Comparison of ENCODE assay signal across 11 mouse cellular contexts in the genomic region with DNA sequence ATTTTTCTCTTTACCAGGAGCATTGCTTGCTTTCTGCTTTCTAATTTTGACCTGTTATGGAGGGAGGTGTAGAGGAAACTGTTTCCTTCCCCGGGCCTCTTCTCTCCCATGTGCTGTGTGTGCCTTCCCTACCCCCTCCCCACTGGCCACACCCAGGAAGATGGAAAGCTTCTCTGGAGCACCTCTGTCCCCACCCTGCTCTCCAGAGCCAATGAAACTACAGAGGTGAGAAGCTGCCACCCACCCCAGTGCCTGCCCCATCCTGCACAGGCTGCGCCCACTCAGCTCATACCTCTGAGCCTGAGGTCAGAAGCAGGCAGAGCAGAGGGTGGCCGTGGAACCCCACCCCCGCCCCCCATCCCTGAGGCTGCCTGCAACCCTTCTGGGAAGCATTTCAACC. TPM values are rescaled to one million over a fixed set of nuclear protein-coding genes. Genes with fewer than 3 reads are reported as not detected.
DNase-seq lines count a peak whose midpoint lies in the region; ATAC-seq and TF ChIP-seq lines count a peak whose summit lies in the region.
"Had no signal": no experiment of that assay in that cellular context is flagged by ENCODE, and none has a peak within 500 bp of the region (broad histone marks: within the 10 kb centered on the region; RNA-seq: fewer than 3 reads in every experiment).

No protein-coding gene starts in this region.

- H3K27me3 ChIP-seq in kidney, postnatal 0 days (ENCODE audit: insufficient read depth, low read length): no peaks in the 10 kb centered on the region
- H3K27me3 ChIP-seq: forebrain, embryonic 15.5 days had no signal

- no peaks in the 10 kb centered on the region for H3K9me3 ChIP-seq in kidney, postnatal 0 days (replicated peaks; ENCODE audit: low read length)
- H3K9me3 ChIP-seq in ES-E14 (ENCODE audit: control insufficient read depth, insufficient read depth, low read depth, low read length): no peaks in the 10 kb centered on the region
- H3K9me3 ChIP-seq: forebrain, embryonic 15.5 days had no signal

- no peak overlapping the region for H3K4me3 ChIP-seq in kidney, postnatal 0 days (replicated peaks; ENCODE audit: low read depth, low read length)
- 0 out of 4 replicates have a peak overlapping the region, but pooled peaks of 1 of the 2 experiments have one; percentile 11 for H3K4me3 ChIP-seq in ES-E14 (ENCODE audit: insufficient read depth in 1 of 2, low read depth in 1 of 2, low read length in 2 of 2, poor library complexity in 1 of 2, severe bottlenecking in 1 of 2)
- H3K4me3 ChIP-seq: forebrain, embryonic 15.5 days had no signal

- no peak overlapping the region for H3K9ac ChIP-seq in kidney, postnatal 0 days (ENCODE audit: low read depth, low read length)
- peak overlapping the region; percentile 19; the same call in 1 of the 2 replicates for H3K9ac ChIP-seq in ES-E14 (ENCODE audit: insufficient read depth, low read depth, low read length, poor library complexity, severe bottlenecking)
- H3K9ac ChIP-seq: forebrain, embryonic 15.5 days had no signal

- TF ChIP-seq CTCF in kidney, postnatal 0 days (IDR thresholded peaks at IDR 0.05; ENCODE audit: low read depth): no peak

- H3K36me3 ChIP-seq in kidney, postnatal 0 days (ENCODE audit: insufficient read depth, low read length): no peaks in the 10 kb centered on the region
- H3K36me3 ChIP-seq in ES-E14 (ENCODE audit: control insufficient read depth, insufficient read depth, low read length, poor library complexity, severe bottlenecking): no peaks in the 10 kb centered on the region
- H3K36me3 ChIP-seq: forebrain, embryonic 15.5 days had no signal

- H3K4me2 ChIP-seq in kidney, postnatal 0 days (ENCODE audit: low read length): no peak overlapping the region
- H3K4me2 ChIP-seq: forebrain, embryonic 15.5 days; midbrain, embryonic 11.5 days had no signal

- no peaks in the 10 kb centered on the region for H3K4me1 ChIP-seq in kidney, postnatal 0 days (replicated peaks; ENCODE audit: insufficient read depth, low read length)
- peaks cover 2 to 44% of the 10 kb centered on the region in 2 experiments; a peak in 3 of 4 replicates for H3K4me1 ChIP-seq in ES-E14 (ENCODE audit: control insufficient read depth in 2 of 2, insufficient read depth in 2 of 2, low read length in 2 of 2, poor library complexity in 1 of 2)
- H3K4me1 ChIP-seq: forebrain, embryonic 15.5 days had no signal

- peak; percentile 76 for ATAC-seq in frontal cortex, adult (ENCODE audit: low TSS enrichment)
- ATAC-seq in kidney, postnatal 0 days (replicated peaks; ENCODE audit: low FRiP score, low read depth): peak; percentile 55; the same call in 1 of the 2 replicates
- ATAC-seq in activated CD4-positive, CD25-positive, alpha-beta regulatory T cell, adult 4 months: no peak
- ATAC-seq: forebrain, embryonic 15.5 days had no signal

- no peak overlapping the region for H3K27ac ChIP-seq in kidney, postnatal 0 days
- peak overlapping the region; percentile 45; the same call in 1 of the 2 replicates for H3K27ac ChIP-seq in ES-E14 (ENCODE audit: insufficient read depth, low read depth, low read length, poor library complexity, severe bottlenecking)
- H3K27ac ChIP-seq: forebrain, embryonic 15.5 days had no signal

- no peak for DNase-seq in frontal cortex, postnatal 25 days (ENCODE audit: low spot score in 2 of 2)
- DNase-seq in kidney, postnatal 0 days (ENCODE audit: low spot score): no peak
- DNase-seq in kidney, postnatal 25 days: no peak
- no peak for DNase-seq in ES-E14 (ENCODE audit: low read depth, low spot score)
- peak; percentile 50 to 57 for DNase-seq in left cerebral cortex, adult 9 months (ENCODE audit: low spot score in 2 of 2)
- no peak for DNase-seq in ovary, adult 18-20 months (ENCODE audit: low spot score)

- WGBS in kidney, postnatal 0 days: 40% methylated on average over 4 of the region's 4 CpGs

- in situ Hi-C loops in ES-E14 (cut with MboI; ENCODE audit: low sequenced_read_pairs in 2 of 2, unreplicated experiment in 2 of 2): no loop called here

TF ChIP-seq in ES-E14, 5 proteins besides CTCF, POLR2A, EP300 and RAD21:
- no peak for TF ChIP-seq CHD2 (IDR thresholded peaks at IDR 0.05; ENCODE audit: low read depth, low read length)
- no peak for TF ChIP-seq ZNF384 (IDR thresholded peaks at IDR 0.05; ENCODE audit: low read depth, low read length)
- TF ChIP-seq ZC3H11A (IDR thresholded peaks at IDR 0.05; ENCODE audit: borderline replicate concordance, low read depth, low read length): no peak
- no peak for TF ChIP-seq HCFC1 (IDR thresholded peaks at IDR 0.05; ENCODE audit: borderline replicate concordance, insufficient read depth, low read length)
- no peak for TF ChIP-seq MAFK (IDR thresholded peaks at IDR 0.05; ENCODE audit: insufficient read depth, low read depth, low read length)

RNA-seq across cellular contexts. Expression of a gene that starts 33.4 kb away (rescaled TPM):
- 8.7 and 12.4 TPM in 2 replicates for polyA plus RNA-seq in kidney, postnatal 0 days (2015; fragmentation: Nextera tagmentation; extraction: Ambion mirVana)
- 3.0 and 3.6 TPM in 2 replicates for total RNA-seq in ES-E14 (2012; rRNA removed)
- under 1 TPM in 1 of 2 experiments, not detected in 1; 0.21 TPM for polyA plus RNA-seq in activated CD4-positive, CD25-positive, alpha-beta regulatory T cell, adult 4 months (2017; shearing (Covaris generic))

RNA-seq across cellular contexts. Expression of a gene that starts 51.0 kb away (rescaled TPM):
- 5.2 and 7.5 TPM in 2 replicates for polyA plus RNA-seq in kidney, postnatal 0 days (2015; fragmentation: Nextera tagmentation; extraction: Ambion mirVana)
- total RNA-seq in ES-E14 (2012; rRNA removed): 4.6 and 5.4 TPM in 2 replicates
- polyA plus RNA-seq in activated CD4-positive, CD25-positive, alpha-beta regulatory T cell, adult 4 months (2017; shearing (Covaris generic)): not detected
- total RNA-seq: common myeloid progenitor, adult 5-6 weeks had no signal

Comparison
In these comparisons a context has a peak if more than half of its experiments do, and no peak if none do; other contexts are left out.
1. DNase-seq: peak in left cerebral cortex, adult 9 months (2 of 2); none in frontal cortex, postnatal 25 days (0 of 2), kidney, postnatal 0 days (single experiment), kidney, postnatal 25 days (0 of 2), ES-E14 (single experiment) and ovary, adult 18-20 months (single experiment).